Mouse (Mus musculus) myocyte (in vitro differentiated cells): ENCODE results near the gene Ypel4. TPM values are rescaled to one million over a fixed set of nuclear protein-coding genes. Genes with fewer than 3 reads are reported as not detected.

Experiments
- H3K27me3 ChIP-seq: one replicate; pipeline ENCODE4 v1.6.1; 2011; ENCODE audit not compliant: control insufficient read depth, insufficient read depth, insufficient read length
- H3K36me3 ChIP-seq: one replicate; pipeline ENCODE4 v1.6.1; 2011; ENCODE audit not compliant: control insufficient read depth, insufficient read depth
- H3K4me2 ChIP-seq: one replicate; pipeline ENCODE4 v1.6.1; 2011; ENCODE audit warnings: low read depth, control low read depth
- H3K4me3 ChIP-seq: one replicate; pipeline ENCODE4 v1.5.1; 2011; ENCODE audit warnings: mild to moderate bottlenecking, control low read depth, moderate library complexity
- H3K79me2 ChIP-seq: one replicate; pipeline ENCODE4 v1.6.1; 2011; ENCODE audit not compliant: control insufficient read depth, insufficient read depth
- H3ac ChIP-seq: one replicate; pipeline ENCODE4 v1.6.1; 2011; ENCODE audit not compliant: control insufficient read depth, insufficient read length
- CEBPB ChIP-seq: IDR thresholded peaks from 2 replicates; pipeline ENCODE4 v1.6.1; 2011; ENCODE audit warnings: mild to moderate bottlenecking, moderate library complexity; ENCODE audit not compliant: poor library complexity, insufficient read depth, severe bottlenecking
- E2F4 ChIP-seq: IDR thresholded peaks from one replicate; pipeline ENCODE4 v1.6.1; 2011; ENCODE audit warnings: mild to moderate bottlenecking, control low read depth, moderate library complexity; ENCODE audit not compliant: insufficient read depth
- MAX ChIP-seq: IDR thresholded peaks from one replicate; pipeline ENCODE4 v1.6.1; 2011; ENCODE audit warnings: low read depth, mild to moderate bottlenecking, control low read depth
- MYOD1 ChIP-seq, 3 experiments: IDR thresholded peaks; one replicate each; pipeline ENCODE4 v1.6.1; 2011; ENCODE audit warnings: control low read depth in 2 of 3, low read depth in 2 of 3, mild to moderate bottlenecking in 2 of 3, moderate library complexity in 1 of 3; ENCODE audit not compliant: insufficient read length in 2 of 3, control insufficient read depth in 1 of 3
- MYOG ChIP-seq, 3 experiments: IDR thresholded peaks; one replicate each; pipeline ENCODE4 v1.6.1; 2011; ENCODE audit warnings: control low read depth in 2 of 3, low read depth in 2 of 3, mild to moderate bottlenecking in 2 of 3; ENCODE audit not compliant: insufficient read length in 2 of 3, control insufficient read depth in 1 of 3, insufficient read depth in 1 of 3
- POLR2A ChIP-seq: IDR thresholded peaks from one replicate; pipeline ENCODE4 v1.6.1; 2011; ENCODE audit warnings: low read depth, mild to moderate bottlenecking, control low read depth, moderate library complexity; ENCODE audit not compliant: insufficient read length
- POLR2AphosphoS2 ChIP-seq: IDR thresholded peaks from one replicate; pipeline ENCODE4 v1.6.1; 2011; ENCODE audit warnings: low read depth, control low read depth; ENCODE audit not compliant: insufficient read length
- REST ChIP-seq: IDR thresholded peaks from one replicate; pipeline ENCODE4 v1.6.1; 2011; ENCODE audit warnings: mild to moderate bottlenecking, control low read depth, moderate library complexity; ENCODE audit not compliant: insufficient read depth, insufficient read length
- SRF ChIP-seq: IDR thresholded peaks from one replicate; pipeline ENCODE4 v1.6.1; 2011; ENCODE audit warnings: low read depth; ENCODE audit not compliant: control insufficient read depth, insufficient read length
- TCF12 ChIP-seq: IDR thresholded peaks from one replicate; pipeline ENCODE4 v1.6.1; 2011; ENCODE audit warnings: mild to moderate bottlenecking, control low read depth; ENCODE audit not compliant: poor library complexity, insufficient read depth, severe bottlenecking
- TCF3 ChIP-seq: IDR thresholded peaks from one replicate; pipeline ENCODE4 v1.6.1; 2011; ENCODE audit warnings: low read depth, control low read depth; ENCODE audit not compliant: insufficient read length
- USF1 ChIP-seq: IDR thresholded peaks from one replicate; pipeline ENCODE4 v1.6.1; 2011; ENCODE audit warnings: low read depth, mild to moderate bottlenecking, control low read depth, moderate library complexity
- polyA plus RNA-seq: library from polyadenylated mRNA; unstranded; fragments of >200 nt; fragmentation: generic; extraction: Trizol; gene quantifications from one replicate; pipeline ENCODE4 v1.2.1, GENCODE M21; 2012; ENCODE audit warnings: missing spikeins

Ypel4 gene
- polyA plus RNA-seq, 1 experiment: 1.0 TPM

DNA sequence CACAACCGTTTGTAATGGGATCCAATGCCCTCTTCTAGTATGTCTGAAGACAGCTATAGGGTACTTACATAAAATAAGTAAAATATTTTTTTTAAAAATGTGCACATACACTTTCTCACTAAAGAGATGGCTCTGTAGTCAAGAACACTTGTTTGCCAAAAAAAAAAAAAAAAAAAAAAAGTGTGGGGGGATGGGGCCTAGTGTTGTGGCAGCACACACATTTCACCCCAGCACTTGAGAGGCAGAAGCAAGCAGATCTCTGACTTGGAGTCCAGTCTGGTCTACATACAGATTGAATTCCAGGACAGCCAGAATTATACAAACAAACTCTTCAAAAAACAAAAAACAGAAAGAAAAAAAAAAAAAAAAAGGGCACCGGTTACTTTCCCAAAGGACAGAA, 13.1 kb upstream of the Ypel4 start:
- H3K79me2 ChIP-seq: peaks cover 18% of the 10 kb centered on the region
- no peaks in the 10 kb centered on the region for H3K27me3 ChIP-seq
- no peak overlapping the region for H3K4me3 ChIP-seq
- H3K4me2 ChIP-seq: no peak overlapping the region
- no peak overlapping the region for H3ac ChIP-seq
- no peak for TF ChIP-seq MYOG (IDR thresholded peaks at IDR 0.05; ENCODE audit: control insufficient read depth in 1 of 3, insufficient read depth in 1 of 3, insufficient read length in 2 of 3, low read depth in 2 of 3)
- TF ChIP-seq E2F4: no peak
- TF ChIP-seq TCF12: no peak
- TF ChIP-seq REST: no peak
- TF ChIP-seq TCF3: no peak
- TF ChIP-seq MYOD1 (IDR thresholded peaks at IDR 0.05; ENCODE audit: control insufficient read depth in 1 of 3, insufficient read length in 2 of 3, low read depth in 2 of 3): no peak
- TF ChIP-seq SRF: no peak
- TF ChIP-seq USF1: no peak
- no peak for TF ChIP-seq MAX
- no peak for TF ChIP-seq CEBPB
- TF ChIP-seq POLR2A: no peak
- no peak for TF ChIP-seq POLR2AphosphoS2
- H3K36me3 ChIP-seq: peaks cover 21% of the 10 kb centered on the region

DNA sequence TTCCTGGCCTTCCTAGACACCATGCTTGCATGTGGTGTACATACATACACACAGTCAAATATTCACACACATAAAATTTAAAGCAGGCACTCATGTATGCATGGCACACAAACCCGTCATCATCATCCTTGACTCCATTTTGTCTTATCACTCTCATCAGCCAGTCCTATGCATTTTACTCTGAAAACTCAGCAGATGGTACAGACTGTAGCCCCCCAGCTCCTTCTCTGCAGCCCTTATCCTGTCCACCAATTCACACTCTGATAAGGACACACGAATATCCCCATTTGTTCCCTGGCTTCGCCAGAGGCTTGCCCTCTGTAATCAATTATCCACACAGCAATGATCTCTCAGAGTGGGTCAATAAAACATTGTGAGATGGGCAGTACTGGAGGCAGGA, 12.7 kb upstream of the Ypel4 start:
- TF ChIP-seq REST (no peak), POLR2AphosphoS2 (no peak), MYOG (IDR thresholded peaks at IDR 0.05; ENCODE audit: control insufficient read depth in 1 of 3, insufficient read depth in 1 of 3, insufficient read length in 2 of 3, low read depth in 2 of 3) (no peak)
- no peak overlapping the region for H3K4me2 ChIP-seq
- H3K79me2 ChIP-seq: peaks cover 22% of the 10 kb centered on the region
- no peak overlapping the region for H3K4me3 ChIP-seq
- H3K27me3 ChIP-seq: no peaks in the 10 kb centered on the region
- H3K36me3 ChIP-seq: peaks cover 21% of the 10 kb centered on the region
- no peak overlapping the region for H3ac ChIP-seq

DNA sequence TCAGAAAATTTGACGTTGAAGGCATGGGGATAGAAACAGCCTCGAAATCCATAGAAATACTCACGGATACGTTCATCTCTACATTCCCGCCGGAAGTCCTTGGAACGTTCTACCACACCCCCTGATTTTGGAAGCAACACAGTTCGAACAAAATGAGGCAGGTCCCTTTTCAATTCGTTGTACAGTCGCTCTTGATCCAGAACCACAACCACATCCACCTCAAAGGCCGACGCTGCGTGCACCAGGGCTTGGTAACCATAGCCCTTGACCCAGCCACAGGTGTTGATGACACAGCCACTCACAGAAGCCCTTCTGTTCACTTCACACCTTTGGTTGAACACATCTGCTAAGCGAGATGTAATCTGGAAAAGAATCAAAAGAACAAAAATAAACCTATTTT, 10.0 kb upstream of the Ypel4 start:
- H3K4me3 ChIP-seq: no peak overlapping the region
- H3K27me3 ChIP-seq: no peaks in the 10 kb centered on the region
- peaks cover 21% of the 10 kb centered on the region for H3K36me3 ChIP-seq
- no peak overlapping the region for H3K4me2 ChIP-seq
- H3K79me2 ChIP-seq: peaks cover 31% of the 10 kb centered on the region
- no peak overlapping the region for H3ac ChIP-seq
- no peak for TF ChIP-seq CEBPB
- TF ChIP-seq REST: no peak
- TF ChIP-seq POLR2AphosphoS2: no peak
- no peak for TF ChIP-seq TCF3
- no peak for TF ChIP-seq MAX
- no peak for TF ChIP-seq USF1
- TF ChIP-seq MYOD1 (IDR thresholded peaks at IDR 0.05; ENCODE audit: control insufficient read depth in 1 of 3, insufficient read length in 2 of 3, low read depth in 2 of 3): no peak
- no peak for TF ChIP-seq POLR2A
- no peak for TF ChIP-seq E2F4
- TF ChIP-seq TCF12: no peak
- TF ChIP-seq SRF: no peak
- no peak for TF ChIP-seq MYOG (IDR thresholded peaks at IDR 0.05; ENCODE audit: control insufficient read depth in 1 of 3, insufficient read depth in 1 of 3, insufficient read length in 2 of 3, low read depth in 2 of 3)

DNA sequence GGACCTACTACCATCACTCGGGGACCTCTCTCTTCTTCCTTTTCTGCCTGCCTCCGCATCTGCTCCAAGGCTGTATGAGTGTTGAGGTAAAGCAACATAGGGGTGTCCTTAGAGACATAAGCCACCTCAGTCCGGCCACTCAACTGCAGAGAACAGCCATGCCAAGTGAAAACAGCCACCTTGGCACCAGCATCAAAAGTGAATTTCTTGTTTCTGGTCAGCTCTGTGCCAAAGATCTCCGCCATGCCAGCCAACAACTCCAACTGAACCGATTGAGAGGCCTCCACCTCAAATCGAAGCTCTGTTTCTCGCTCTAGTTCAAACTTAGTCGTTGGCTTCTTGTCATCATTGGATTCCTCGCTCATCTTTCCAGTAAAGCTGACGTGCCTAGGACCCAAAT, 8.1 kb upstream of the Ypel4 start:
- no peak for TF ChIP-seq E2F4
- no peak for TF ChIP-seq MAX
- no peak for TF ChIP-seq POLR2AphosphoS2
- TF ChIP-seq TCF3: no peak
- no peak for TF ChIP-seq TCF12
- no peak for TF ChIP-seq CEBPB
- TF ChIP-seq MYOG (IDR thresholded peaks at IDR 0.05; ENCODE audit: control insufficient read depth in 1 of 3, insufficient read depth in 1 of 3, insufficient read length in 2 of 3, low read depth in 2 of 3): no peak
- TF ChIP-seq USF1: no peak
- TF ChIP-seq MYOD1 (IDR thresholded peaks at IDR 0.05; ENCODE audit: control insufficient read depth in 1 of 3, insufficient read length in 2 of 3, low read depth in 2 of 3): no peak
- no peak for TF ChIP-seq POLR2A
- no peak for TF ChIP-seq REST
- TF ChIP-seq SRF: no peak
- H3K4me2 ChIP-seq: peak overlapping the region; percentile 99

DNA sequence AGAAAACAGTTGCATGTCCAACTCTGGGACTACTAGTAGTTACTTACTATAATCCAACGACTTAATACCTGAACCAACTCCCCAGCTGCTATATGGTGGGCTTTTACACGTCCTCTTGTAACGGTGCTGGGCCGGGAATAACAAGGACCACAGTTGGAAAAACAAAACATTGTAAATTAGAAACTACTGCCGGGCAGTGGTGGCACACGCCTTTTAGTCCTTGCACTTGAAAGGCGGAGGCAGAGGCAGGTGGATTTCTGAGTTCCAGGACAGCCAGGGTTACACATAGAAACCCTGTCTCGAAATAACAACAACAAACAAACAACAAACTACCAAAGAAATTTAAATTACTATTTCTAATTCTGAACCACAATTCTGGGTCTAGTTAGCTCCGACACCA, 7.1 kb upstream of the Ypel4 start:
- Histone ChIP-seq H3K79me2 (peaks cover 31% of the 10 kb centered on the region), H3ac (peak overlapping the region; percentile 12), H3K4me3 (peak overlapping the region; percentile 62), H3K4me2 (peak overlapping the region; percentile 99), H3K36me3 (peaks cover 16% of the 10 kb centered on the region), H3K27me3 (no peaks in the 10 kb centered on the region)
- TF ChIP-seq REST: no peak
- TF ChIP-seq MYOD1 (IDR thresholded peaks at IDR 0.05; ENCODE audit: control insufficient read depth in 1 of 3, insufficient read length in 2 of 3, low read depth in 2 of 3): no peak
- no peak for TF ChIP-seq USF1
- no peak for TF ChIP-seq MAX
- TF ChIP-seq POLR2A: no peak

More for the DNA sequence above, 8.1 kb upstream of the Ypel4 start:
- H3K79me2 ChIP-seq: peaks cover 31% of the 10 kb centered on the region
- no peaks in the 10 kb centered on the region for H3K27me3 ChIP-seq
- no peak overlapping the region for H3ac ChIP-seq
- H3K4me3 ChIP-seq: peak overlapping the region; percentile 62
- H3K36me3 ChIP-seq: peaks cover 21% of the 10 kb centered on the region
